Mouse (Mus musculus): ENCODE measurements around the gene Hnrnpd.

GRCm38 (mm10) chr5:99922033-99922432, 56.7 kb downstream of the Hnrnpd start:
- no peak for TF ChIP-seq GATA1 (IDR thresholded peaks at IDR 0.05; ENCODE audit: borderline replicate concordance, low read length)
- no peak for TF ChIP-seq FLI1 (IDR thresholded peaks at IDR 0.05; ENCODE audit: low read length)

Measured in megakaryocyte, embryonic 14.5 days (primary cell).